Mouse (Mus musculus) lung, postnatal 14 days (tissue): ENCODE results near the gene Tbx22.

Experiments
- DNase-seq: peaks from one replicate; pipeline ENCODE4 v3.0.0; 2021

Gene Tbx22

DNA sequence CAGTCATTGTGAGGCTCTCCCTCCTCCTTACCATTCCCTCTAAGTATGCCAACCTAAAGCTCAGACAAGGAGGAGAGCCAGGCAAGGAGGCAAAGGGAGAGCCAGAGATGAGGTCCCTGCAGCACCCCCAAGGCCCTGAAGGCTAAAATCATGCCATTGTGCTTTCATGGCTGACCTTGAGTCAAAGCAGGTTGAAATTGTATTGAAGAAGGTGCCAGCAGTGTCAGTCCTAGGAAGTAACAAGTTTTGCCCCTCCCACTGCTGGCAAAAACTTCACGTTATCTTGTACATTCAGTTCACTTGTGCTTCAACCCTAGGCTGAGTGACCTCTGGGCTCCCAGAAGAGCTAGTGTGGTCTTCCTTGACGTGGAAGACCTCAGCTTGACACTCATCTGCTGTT lies at the start of gene Tbx22:
Gene Tbx22, plus strand, starts transcription at position 301 of the 400 bp plus-strand sequence.
- DNase-seq = no peak

DNA sequence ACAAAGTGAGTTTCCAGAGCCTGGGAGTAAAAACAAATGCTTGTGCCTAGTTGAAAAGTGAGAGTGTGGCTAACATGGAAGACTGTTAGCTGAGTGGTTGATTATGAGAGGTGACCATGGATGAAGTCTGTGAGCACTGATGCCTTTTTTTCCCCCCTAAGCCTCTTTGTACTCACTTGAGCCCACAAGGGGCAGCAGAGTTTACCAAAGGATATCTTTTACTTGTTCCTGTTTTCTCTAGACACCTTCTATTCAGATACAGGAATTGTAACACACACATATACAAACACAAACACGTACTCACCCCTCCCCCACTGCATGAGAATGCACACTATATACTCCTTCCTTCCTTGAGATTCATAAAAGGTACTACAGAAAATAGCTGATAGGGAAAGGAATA lies 913 bp downstream of the Tbx22 start:
- DNase-seq = no peak

DNA sequence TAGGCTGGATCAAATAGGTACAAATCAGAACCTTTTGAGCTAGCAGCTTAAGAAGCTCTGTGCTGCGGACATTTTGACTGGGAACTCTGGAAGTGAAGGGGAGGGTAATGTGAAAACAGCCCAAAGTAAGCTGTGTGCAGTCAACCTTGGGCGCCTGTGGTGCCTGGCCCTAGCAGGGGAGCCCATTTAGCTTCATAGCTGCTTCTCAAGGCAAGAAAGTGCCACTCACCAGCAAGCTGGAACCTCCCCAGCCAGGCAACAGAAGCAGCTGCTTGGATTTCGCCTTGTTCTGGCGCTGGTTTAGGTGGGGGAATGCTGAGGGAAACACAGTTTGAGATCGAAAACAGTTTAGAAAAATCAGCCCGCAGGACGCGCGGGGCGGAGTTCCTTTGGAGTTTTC lies 11.4 kb downstream of the Tbx22 start:
- peak; percentile 0 for DNase-seq

DNA sequence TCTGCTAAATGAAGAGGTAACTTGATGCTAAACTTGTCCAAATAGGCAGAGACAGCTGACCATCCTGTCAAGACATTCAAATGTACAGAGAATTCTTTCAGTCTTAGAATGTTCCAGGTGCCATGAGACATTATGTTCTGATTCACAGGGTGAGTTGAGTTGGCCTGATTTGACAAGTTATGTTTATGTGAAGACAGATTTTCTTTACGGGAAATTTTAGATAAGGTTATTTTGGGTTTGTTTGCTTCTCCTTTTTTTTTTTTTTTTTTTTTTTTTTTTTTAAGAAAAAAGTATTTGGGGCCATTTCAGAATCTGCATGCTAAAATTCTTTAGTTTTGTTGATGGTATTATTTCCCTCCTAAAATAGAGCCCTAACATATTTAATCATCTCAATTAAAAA lies 40.8 kb downstream of the Tbx22 start:
- no peak for DNase-seq

DNA sequence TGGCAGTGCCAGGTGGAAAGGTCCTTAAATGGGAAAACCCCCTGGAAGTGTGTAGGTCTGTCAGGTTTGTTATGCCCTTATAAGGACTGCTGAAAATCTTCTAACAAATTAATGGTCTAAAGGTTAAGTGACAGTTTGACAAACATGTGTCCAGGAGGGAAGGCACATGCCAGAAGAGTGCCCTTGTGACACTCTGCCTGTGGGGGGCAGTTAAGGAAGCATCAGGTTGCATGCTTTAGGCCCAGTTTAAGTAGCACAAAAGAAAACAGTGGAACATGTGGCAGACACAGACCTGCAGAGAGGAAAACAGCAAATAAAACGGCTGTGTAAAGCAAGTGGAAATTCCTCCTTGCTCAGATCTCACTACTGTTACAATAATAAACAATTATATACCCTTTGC lies 55.8 kb downstream of the Tbx22 start:
- no peak for DNase-seq
